Mouse (Mus musculus): ENCODE data around the gene Accs.

Gene Accs

DNA sequence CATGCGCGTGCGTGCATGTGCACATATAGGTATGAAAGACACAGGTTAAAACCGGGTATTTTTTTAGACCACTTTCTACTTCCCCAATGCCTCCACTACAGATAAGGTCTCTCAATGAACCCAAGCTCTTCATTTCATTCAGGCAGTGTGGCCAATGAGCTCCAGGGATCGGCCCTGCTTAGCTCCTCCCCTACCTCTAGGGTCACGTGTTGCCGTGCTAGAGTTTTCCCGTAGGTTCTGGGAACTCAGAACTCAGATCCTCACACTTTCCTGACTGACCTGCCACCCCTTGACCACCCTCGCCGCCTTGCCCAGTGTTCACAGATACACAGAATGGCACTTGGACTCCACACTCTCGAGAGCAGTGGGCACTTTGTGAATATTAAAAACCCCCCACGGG lies 9.1 kb upstream of the Accs start:
- DNase-seq (ENCODE audit: low read depth, low spot score): peak; percentile 54

DNA sequence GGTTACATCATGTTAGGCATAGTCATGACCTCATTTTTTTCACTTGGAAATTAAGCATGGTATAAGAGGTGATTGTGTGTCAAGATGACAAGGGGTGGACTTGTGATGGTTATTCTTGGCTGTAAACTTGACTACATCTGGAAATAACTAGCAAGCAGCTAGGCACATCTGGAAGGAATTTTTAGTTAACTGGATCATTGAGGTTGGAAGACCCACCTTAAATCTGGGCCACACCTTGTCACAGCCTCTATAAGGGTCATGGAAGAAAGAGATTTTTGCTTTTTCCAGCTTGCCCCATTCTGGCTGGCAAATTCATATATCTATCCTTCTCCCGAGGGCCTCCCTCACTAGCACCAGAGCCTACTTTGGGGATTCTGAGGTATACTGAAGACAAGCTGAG lies 1.6 kb upstream of the Accs start:
- DNase-seq (ENCODE audit: low read depth, low spot score): no peak

DNA sequence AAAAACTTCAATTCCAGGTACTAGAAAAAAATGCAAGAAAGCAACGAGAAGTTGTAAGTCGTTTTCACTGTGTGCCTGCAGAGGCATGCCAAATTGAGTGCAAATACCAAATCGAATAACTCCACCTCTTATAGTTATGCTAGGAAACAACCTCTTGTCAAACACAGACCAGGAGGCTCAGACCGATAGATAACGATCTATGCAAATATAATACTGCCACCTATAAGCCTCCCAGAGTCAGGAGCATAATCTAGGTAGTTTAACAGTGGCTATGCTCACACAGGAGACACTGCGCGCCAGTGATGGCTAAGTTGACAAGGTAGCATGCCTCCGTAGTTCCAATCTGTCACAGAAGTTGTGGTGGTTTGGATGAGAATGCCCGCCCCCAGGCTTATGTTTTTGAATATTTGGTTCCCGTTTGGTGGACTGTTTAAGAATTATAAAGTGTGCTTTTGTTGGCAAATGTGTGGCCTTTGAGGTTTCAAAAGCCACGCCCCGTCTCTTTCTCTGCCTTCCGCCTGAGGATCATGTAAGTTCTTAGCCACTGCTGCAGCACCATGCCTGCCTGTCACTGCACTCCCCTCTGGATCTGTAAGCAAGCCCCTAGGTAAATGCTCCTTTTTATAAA lies 688 bp upstream of the Accs start:
- no peak for DNase-seq (ENCODE audit: low read depth, low spot score)

DNA sequence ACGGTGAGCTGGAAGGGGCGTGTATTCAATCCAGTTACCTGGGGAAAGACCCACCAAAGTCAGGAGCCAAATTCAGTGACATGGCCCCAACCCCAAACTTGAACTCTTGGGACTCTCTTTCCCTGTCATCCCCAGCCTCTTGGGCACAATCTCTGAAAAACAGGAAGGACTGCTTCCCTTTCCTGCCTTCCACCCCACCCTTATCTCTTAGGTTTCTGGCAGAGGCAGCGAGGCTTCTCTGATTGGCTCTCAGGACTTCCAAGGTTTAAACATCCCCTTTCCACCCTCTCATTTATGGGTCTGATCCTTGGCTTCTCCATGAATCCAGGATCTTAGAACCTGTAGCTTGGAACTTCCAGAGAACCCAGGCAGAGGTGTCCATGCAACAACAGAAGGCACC lies 8.4 kb downstream of the Accs start:
- no peak for DNase-seq (ENCODE audit: low read depth, low spot score)

DNA sequence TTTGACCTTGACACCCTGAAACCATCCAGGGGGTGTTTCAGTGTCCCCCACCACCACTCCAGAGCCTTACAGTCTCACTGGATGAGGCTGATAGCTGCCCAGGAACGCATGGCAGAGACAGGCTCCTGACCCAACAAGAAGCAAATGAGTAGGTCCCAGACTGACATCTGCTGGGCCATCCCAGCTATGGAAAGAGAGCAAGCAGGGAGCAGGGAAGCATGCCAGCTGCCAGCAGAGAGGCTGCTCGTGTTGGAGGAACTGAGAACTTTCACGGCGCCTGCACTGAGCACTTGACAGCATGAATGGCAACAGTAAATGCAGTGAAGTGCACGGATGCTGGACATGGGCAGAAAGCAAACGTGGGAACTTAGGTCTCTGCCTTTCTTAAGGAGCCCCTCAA lies 9.6 kb downstream of the Accs start:
- DNase-seq (ENCODE audit: low read depth, low spot score): no peak

DNA sequence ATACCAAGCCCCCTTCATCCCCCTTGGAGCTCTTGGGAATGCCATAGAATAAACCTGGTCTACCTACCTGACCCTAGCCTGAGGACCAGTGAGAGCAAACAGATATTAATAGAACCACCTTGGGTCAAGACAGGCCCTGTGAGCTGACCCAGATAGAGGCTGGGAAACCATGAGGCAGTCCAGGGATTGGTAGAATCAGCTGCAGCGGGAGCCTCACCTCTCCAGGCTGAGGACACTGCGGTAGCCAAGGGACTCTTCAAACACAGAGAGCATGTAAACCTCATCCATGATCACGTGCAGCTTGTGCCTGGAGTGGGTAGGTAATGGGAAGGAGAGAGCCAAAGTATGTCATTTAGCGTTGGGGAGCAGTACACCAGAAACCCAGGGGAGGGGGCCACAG lies 10.8 kb downstream of the Accs start:
- DNase-seq (ENCODE audit: low read depth, low spot score): no peak

DNA sequence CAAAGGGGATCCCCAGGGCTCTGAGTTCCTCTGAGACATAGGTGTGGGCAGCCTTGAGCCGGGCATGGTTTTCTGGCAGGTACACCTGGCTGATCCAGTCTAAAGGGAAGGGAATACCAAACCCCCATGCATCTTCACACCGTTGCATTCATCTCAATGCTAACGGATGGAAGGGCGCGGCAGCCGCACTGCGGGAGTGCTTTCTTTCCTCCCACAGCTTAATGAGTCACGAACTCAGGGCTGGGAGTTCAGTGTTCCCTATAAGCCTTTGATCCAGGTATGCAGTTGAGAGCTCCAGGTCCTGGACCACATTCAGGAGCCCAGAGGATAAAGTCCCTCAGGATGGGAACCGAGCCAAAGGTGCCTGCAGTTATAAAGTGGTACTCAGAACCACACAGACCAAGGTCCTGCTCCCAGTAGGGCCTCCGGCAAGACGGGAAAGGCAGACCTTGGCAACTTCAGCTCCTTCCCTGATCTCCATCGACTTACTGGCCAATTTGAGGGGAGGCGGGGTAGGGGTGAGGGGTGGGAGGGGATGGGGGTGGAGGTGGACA lies 13.4 kb downstream of the Accs start:
- peak; percentile 92 for DNase-seq (ENCODE audit: low read depth, low spot score)

DNA sequence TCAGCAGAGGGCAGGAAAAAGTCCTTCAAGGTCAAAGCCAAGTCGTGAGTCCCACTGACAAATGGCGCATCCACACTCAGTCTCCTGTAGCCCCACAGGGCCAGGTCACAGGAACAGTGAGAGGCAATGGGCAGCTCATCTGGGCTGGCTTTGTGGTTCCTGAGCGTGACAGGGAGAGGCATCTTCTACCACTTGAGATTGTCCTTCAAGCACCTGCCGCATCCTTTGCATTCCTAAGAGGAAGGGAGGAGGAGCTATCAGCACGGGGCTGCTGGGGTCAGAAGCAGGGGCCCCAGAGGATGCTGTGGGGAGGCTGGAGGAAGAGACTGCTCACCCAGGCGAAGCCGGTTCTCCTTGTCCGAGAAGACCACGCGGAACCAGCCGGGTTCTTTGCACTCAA lies 14.1 kb downstream of the Accs start:
- DNase-seq (ENCODE audit: low read depth, low spot score): peak; percentile 78

DNA sequence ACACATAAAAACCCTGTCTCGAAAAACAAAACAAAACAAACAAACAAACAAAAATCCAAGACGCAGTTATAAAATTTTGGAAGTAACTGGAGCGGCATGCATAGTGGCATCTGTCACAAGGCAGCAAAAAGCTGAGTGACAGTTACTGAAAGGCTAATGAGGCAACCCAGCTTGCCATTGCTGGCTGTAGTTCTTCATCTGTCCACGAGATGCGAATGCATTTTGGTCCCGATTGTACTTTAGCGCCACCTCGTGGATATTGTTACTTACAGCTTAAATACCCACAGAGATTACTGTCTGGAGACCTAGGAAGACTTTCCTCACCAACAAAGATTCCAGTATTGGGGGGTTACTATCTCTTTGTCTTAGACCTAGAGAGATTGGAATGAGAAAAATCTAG lies 26.2 kb downstream of the Accs start:
- DNase-seq (ENCODE audit: low read depth, low spot score): peak; percentile 97

DNA sequence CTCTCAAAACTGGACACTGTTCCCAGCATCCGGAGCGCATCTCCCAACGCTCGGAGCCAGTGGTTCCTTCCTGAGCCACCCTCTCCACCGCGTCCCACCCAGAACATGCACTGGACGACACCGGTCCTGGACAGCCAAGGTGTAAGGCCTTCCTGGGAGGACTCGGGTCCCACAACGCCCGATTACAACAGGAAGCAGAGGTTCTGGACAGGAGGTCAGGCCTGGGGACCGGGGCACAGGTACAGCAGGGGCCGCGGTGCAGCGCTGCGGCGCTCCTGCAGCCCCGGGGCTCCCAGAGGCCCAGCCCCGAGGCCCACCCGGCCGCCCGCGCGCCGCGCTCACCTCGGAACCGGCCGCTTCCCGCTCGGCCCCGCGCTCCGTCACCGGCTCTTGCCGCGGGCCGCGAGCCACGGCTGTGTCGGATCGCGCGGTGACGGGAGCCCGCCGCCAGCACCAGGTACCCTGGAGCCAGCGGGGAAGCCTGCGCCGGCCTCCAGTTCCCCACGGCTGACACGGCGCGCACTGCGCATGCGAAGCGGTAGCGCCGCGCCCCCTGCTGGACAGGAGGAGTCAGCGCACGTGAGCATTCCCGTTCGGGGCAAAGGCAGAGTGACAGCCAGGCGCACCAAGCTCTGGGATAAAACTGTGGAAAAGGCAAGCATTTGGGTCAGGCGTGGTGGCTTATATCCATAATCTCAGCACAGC lies 27.5 kb downstream of the Accs start, which contains the start of gene Ext2:
Gene Ext2 (minus strand): TSS at position 524 of the 705 bp plus-strand sequence.
- peak; percentile 89 for DNase-seq (ENCODE audit: low read depth, low spot score)

DNA sequence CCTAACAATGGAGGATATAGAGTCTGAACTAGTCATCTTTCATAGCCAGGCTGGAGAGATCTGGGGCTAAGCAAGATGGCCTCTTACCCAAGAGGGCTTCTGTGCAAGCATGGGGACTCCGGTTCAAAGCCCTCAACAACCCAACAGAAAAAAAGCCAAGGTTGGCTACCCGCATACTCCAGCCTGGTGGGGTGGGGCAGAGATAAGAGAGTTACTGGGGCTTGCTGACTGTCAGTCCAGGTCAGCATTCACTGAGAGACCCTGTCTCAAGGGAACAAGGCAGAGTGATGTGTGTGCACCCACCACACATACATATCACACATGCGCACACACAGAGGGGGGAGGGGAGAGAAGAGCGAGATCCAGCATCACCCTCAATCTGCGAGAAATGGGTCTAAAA lies 32.0 kb downstream of the Accs start:
- no peak for DNase-seq (ENCODE audit: low read depth, low spot score)

DNA sequence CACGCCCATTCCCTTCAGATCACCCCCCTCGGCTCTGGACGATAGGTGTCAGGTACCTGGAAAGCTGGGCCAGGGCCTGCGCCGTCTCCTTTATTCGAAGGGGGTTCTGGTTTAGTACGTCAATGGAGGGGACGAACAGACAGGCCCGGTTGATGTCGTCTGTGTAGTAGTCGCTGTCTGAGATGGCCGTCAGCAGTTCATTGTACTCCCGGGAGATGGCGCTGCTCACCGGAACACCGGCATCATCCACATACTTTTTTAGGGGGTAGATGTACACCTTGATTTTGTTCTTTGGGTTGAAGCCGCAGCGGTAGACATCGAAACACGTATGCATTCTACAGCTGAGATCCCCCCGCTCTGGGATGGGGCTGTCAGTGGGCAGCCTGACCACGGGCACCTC lies 36.4 kb downstream of the Accs start:
- DNase-seq (ENCODE audit: low read depth, low spot score): peak; percentile 66

DNA sequence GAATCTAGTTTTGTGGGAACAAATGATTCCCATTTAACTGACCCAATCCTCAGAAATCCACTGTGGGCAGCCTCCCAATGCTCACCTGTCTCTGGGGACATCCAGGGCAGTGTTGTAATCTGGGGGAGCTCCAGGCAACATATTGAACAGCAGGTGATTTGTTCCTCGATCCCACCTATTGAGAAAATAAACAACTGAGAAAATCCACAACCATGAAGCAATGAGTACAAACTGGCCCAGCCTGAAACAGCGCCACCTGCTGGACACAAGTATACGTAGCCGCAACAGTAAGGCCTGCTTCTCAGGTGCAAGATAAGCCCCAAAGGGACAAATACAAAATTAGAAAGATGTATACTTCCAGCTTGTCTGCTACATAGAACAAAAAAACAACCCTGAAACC lies 37.9 kb downstream of the Accs start:
- peak; percentile 73 for DNase-seq (ENCODE audit: low read depth, low spot score)

DNA sequence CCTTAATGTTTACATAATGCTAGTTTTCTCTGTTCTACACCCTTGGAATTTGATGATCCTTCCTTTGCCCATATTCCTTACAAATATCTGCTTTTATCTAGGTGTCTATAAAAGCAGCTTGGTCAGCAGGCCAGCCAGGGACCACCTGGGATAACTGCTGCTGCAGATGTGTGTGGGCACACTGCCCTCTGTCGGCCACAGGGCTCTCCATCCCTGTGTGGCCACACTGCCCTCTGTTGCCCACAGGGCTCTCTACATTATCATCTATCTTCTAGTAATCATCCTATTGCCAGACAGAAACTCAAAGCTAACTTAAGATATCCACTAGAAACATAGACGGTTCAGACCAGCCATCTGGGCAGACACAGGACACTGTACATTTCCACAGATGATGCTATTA lies 39.8 kb downstream of the Accs start:
- peak; percentile 46 for DNase-seq (ENCODE audit: low read depth, low spot score)

DNA sequence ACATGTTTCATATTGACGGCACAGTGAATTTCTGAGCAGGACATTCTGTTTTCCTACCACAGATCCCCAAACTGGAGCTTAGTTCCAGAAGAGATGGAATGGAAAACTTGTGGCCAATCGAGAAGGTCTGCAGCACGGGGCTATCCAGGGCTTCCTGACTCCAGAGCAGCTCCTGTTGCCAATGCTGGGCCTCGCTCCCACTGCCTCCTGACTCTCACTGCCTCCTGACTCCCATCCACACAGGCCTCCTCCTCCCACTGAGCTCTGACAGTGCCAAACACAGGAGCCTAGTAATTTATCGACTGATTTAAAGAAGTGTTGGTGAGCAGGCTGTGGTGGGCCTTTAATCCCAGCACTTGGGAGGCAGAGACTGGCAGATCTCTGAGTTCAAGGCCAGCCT lies 41.7 kb downstream of the Accs start:
- no peak for DNase-seq (ENCODE audit: low read depth, low spot score)

DNA sequence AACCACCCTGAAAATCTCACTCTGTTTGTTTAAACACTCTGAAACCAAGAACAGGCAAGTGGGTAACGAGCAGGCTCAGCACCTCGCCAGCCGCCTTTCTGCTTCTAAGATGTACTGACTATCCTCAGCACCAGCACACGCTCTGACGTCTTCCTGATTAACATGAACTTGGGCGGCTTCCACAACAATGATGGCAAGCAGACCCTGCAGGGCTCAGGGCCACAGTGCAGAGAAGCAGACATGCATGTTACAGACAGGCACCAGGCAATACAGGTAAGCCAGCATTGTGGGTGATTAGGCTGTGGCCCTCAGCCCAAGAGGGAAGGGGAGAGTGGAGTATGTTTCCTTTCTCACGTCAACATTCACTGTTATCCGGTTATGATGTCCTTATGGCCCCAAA lies 42.3 kb downstream of the Accs start:
- DNase-seq (ENCODE audit: low read depth, low spot score): no peak

DNA sequence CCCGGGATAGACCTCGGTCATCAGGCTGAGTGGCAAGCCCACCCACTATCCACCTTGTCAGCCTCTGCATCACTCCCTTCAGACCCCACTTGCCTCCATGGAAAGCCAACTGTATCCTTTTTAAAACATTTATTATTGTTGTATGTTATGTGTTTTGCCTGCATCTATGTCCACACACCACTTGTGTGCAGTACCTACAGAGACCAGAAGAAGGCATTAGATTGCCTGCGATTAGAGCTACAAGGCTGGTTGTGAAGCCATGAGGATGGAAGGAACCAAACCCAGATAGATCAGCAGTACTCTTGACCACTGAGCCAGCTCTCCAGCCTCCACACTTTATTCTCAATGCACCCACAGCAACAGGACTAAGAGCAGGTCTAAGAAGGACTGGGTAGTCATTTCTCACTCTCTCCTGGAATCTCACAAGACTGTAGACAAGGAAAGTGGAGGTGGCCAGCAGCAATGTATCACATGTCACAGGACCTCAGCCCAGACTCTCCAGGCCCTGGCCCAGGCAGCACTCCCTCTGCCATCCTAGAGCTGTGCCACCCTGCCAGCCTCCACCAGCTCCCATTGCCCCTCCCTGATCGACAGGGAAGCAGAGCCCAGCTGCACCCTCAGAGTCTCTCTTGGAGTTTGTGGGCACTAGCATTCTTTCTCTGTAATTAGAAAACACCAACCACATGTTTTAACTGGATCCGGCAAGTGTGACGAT lies 43.1 kb downstream of the Accs start:
- DNase-seq (ENCODE audit: low read depth, low spot score): no peak

DNA sequence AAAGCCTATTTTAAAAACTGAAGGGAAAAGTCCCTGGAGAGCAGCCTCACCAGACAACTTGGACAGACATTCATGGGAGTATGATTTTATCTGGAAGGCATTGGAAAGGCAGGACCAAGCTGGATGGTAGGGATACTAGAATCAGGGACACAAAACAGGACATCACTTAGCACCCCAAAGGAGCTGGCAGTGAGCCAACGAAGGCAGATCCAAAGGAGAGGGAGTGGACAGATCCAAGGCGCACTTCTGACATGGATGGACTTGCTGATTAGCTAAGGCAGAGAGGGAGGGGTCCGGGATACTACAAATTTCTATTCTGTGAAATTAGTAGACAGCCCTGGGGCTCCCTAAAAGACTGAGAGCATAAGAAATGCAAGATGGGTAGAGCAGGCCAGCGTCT lies 44.2 kb downstream of the Accs start:
- DNase-seq (ENCODE audit: low read depth, low spot score): no peak

DNA sequence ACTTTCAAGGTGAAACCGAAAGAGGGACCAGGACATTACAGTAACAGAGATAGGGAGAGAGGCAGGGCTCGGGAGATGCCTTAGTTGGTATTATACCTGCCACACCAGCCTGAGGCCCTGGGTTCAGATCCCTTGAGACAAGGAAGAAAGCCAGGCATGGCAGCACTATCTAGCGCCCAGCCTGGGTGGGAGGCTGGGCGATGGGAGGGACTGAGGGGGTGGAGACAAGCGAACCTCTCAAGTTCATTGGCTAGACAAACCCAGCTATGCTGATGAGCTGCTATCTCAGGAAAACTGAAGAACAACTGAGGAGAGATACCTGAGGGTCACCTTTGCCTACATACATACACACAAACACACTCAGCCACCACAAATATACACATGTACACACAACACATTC lies 44.7 kb downstream of the Accs start:
- DNase-seq (ENCODE audit: low read depth, low spot score): no peak

DNA sequence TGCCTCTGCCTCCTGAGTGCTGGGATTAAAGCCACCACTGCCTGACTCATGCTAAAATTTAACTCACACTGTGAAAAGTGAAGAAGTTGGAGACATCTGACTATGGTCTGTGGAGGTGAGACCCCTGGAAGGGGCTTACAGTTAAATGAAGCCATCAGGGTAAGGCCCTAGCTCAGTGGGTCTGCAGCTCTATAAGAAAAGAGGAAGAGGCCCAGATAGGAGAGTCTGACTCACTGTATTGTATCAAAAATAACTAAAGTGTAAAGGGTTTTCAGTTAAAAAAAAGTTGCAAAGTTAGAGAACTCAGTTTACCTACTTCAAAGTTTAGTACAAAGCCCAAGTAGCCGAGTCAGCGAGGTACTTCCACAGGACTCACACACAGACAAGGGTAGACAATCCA lies 46.8 kb downstream of the Accs start:
- no peak for DNase-seq (ENCODE audit: low read depth, low spot score)

DNA sequence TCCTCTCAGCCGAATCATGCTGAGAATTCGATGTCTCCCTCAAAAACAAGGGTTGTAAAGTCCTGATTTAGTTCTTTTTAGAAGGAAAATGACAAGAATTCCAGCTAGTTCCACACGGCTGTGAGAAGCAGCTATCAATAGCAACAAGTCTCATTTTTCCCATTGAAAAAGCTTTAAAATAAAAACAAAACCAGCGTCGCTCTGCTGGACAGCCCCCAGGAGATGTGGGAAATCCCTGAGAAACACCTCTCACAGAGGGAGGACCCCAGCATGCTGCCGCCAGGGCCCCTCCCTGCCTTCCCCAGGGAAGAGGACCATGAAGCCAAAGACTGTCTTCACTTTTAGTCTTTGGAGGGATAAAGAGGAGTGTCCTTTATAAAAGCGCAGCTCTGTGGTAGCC lies 48.6 kb downstream of the Accs start:
- DNase-seq (ENCODE audit: low read depth, low spot score): no peak

DNA sequence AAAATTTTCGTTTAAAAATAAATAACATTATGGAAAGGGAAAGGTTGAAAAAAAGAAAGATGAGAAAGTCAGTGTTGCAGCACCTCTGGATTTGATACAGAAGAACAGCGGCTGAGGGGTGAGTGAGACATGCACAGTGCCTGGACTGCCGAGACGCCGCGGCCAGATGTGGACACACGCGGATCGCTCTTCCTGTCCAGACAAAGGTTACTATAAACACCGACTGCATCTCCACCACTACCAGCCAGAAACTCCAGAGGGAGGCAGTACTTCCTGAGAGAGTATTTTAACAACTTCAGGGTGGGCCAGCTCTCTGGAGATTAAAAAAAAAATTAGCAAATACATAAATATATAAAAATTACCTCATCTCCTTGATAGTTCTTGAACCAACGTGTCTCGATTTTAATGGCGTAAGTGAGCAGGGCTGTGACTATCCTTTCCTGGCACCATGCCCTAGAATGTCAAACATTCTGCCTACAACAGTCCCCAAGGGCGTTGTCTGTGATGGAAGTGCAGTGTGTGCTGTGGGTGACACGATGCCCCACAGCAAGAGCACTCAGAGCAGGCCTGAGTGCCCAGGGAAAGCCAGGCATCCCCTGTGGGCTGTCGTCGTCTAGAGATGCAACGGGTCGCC lies 52.5 kb downstream of the Accs start:
- no peak for DNase-seq (ENCODE audit: low read depth, low spot score)

Data from R1 (cell line).